Mouse (Mus musculus) gastrocnemius, adult 8-10 months (tissue): ENCODE data around the gene Prl8a2. TPM values are rescaled to one million over a fixed set of nuclear protein-coding genes. Genes with fewer than 3 reads are reported as not detected.

ENCODE experiments used
- DNase-seq, 2 experiments: peaks; one replicate each; pipeline ENCODE4 v3.0.0; 2022; ENCODE audit warnings: low spot score in 2 of 2
- total RNA-seq, 4 experiments: library from RNA; stranded (reverse); gene quantifications; 2 replicates each; pipeline ENCODE4 v1.2.4; 2022

The Prl8a2 gene
- not detected for total RNA-seq

DNA sequence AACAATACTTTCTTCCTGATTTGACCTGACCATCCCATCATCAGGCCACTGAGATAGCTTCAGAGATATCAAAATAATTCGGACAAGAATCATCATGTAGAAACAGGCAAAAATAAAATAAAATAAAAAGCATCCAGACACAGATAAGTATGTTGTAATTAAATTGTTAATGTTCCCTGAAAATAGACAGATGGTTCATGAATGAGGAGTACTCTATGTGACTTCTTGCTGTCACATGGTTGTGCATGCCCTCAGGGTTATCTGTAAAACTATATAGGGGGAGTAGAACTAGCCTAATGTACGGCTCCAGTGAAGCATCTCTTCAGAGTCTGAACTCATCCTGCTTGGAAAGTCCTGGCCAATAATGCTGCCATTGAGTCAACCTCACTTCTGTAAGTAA lies at the start of gene Prl8a2:
Gene Prl8a2 (plus strand): TSS at position 301 of the 400 bp plus-strand sequence.
- no peak for DNase-seq

DNA sequence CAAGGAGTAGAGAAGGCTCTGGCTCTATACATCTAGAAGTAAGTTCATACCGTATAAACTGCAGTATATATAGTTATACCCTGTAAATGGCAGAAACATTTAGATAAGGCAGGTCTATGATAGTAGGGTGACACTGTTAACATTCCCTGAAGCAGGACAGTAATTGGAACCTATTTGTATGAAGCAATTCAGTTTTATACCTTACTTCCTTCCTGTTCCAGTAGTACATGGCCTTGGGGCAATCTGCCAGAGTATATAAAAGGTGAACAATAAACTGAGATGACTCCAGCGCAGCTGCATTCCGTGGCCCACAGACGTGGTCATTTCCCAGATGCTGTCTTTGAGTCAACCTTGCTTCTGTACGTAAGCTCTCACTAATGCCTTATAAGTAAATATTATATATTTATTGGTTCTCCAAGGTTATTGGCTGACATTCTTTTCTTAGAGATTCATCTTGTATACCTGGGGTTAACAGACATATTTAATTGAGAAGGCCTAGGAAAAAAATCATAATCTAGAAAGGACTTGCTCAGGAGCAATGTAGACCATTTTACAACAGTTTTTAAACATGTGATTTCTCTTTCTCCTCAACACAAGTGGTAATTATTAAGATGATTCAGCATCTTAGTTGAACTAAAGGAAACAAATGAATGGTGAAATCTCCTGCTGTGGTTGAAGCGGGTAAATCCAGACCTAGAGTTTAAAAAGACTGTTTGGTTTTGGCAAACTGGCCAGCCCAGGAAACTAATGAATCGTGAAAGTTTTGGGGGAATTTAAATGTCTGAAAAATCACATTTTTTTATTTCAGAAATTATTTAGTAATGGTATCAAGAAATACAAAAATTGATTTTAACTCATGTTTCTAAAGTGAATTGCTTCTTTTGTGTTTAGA lies 32.9 kb upstream of the Prl8a2 start, which contains the start of gene Prl6a1:
Gene Prl6a1 (plus strand): TSS at position 294 of the 892 bp plus-strand sequence.
- DNase-seq, result no peak

DNA sequence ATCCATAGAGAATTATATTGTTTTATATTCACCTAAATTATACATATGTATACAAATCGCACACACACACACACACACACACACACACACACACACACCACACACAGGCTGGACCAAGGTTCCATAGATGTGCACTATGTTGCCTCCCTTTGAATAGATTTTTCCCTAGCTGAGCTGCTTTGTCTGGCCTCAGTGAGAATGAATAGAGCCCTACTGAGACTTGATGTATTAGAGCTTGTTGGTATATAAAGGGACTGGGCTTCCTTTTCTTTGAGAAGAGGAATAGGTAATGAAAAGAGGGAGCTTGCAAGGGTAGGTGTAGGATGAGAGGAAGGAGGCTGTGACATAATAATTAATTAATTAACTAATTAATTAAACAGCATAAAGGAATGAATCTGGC lies 10.5 kb upstream of the Prl8a2 start:
- no peak for DNase-seq

DNA sequence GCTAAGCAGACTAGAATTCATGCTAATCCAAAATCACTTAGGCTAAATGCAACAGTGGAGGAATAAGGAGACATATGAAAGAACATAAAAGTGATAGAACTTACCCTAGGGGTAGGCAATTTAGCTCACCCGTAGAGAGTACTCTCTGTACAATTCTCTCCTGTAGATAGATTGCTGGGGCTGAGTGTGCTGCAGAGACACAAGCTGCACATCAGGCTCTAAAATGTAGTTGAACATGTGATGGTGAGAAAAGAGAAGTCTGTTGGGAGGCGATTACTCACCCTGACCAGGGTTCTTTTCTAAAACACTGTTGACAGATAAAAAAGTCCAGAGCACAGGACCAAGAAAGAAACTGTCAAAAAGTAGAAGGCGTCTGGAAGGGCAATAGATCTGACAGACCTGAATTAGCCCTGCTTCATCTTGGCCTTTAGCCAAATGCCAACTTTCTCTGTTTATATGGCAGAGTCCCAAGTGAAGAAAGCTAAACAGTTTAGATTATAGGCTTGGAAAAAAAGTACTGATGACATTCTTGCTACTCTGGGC lies 2.7 kb upstream of the Prl8a2 start:
- DNase-seq, result no peak

DNA sequence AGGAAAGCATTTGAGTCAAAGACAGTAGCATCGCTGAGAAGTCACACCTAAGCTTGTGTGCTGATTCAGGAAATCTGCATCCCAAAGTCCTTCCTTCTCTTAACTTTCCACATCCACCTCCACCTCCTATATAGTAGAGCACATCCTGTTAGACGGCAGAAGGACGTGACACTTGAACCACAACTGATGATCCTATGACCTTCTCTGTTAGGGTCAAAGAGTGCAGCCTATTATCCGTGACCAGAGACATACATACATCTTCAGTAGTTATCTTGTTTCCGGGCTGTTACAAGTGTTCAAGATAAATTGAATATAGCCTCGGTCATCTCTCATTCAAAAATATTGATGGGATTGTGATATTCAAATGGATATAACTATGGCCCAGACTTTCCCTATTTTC lies 45.3 kb downstream of the Prl8a2 start, which contains the start of gene Prl2b1:
Gene Prl2b1 (minus strand): TSS at position 101 of the 400 bp plus-strand sequence.
- no peak for DNase-seq

DNA sequence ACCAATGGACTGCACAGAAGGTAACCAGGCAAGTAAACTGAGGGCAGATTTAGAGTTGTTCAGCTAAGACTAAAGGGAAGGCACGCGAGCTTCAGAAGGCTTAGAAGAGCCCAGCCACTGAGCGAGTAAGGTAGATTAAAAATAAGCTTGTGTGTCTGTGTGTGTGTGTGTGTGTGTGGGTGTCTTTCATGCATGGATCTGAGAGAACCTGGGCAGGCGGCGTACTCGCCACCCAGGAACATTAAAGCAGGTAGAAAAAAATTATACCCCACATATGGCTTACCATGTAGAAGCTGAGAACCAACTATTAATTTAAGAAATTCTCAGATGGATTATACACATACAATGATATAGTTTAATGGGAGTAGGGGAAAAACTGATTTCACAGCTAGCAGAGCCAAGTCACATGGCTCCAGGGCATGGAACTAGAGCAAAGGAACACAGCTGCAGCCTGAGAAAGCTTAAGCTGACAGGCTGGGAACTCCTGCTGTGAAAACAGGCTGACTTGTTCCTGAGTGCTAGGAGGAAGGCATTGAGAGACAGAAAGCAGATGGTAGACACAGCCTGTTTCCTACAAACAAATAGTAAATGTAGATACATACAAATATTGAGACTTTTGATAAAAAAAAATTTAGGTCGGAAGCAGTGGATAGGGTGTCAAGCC lies 53.7 kb downstream of the Prl8a2 start:
- no peak for DNase-seq

Other genes with a start within 250 kb of the Prl8a2 start
- gene Prl3d2, start 224.0 kb upstream of the Prl8a2 start, total RNA-seq, result not detected
- gene Prl3d3, start 188.9 kb upstream of the Prl8a2 start, total RNA-seq, result not detected
- gene Prl3c1, start 149.0 kb upstream of the Prl8a2 start, total RNA-seq, result not detected
- gene Prl3b1, start 103.8 kb upstream of the Prl8a2 start, total RNA-seq, result not detected
- gene Prl3a1, start 86.2 kb upstream of the Prl8a2 start, total RNA-seq, result not detected
- gene Prl6a1, start 33.0 kb upstream of the Prl8a2 start, total RNA-seq, result not detected
- gene Prl2b1, start 45.2 kb downstream of the Prl8a2 start, total RNA-seq, result not detected
- not detected for gene Prl8a6, start 93.0 kb downstream of the Prl8a2 start, total RNA-seq
- not detected for gene Prl8a8, start 167.5 kb downstream of the Prl8a2 start, total RNA-seq
- not detected for gene Prl8a9, start 218.9 kb downstream of the Prl8a2 start, total RNA-seq
- not detected for gene Prl8a1, start 236.5 kb downstream of the Prl8a2 start, total RNA-seq